Mouse (Mus musculus) erythroblast, embryonic 14.5 days (primary cell): Measurements from ENCODE around the gene Anxa9.

Source experiments
- GATA1 ChIP-seq: IDR thresholded peaks from 2 replicates; pipeline ENCODE4 v1.6.1; 2012; ENCODE audit warnings: low read length, inconsistent platforms, mixed read lengths
- TAL1 ChIP-seq: IDR thresholded peaks from 3 replicates; pipeline ENCODE4 v1.6.1; 2012; ENCODE audit warnings: low read length, inconsistent platforms, mixed read lengths

- TF ChIP-seq TAL1 (no peak), GATA1 (no peak)
Measured at GRCm38 (mm10) chr3:95328803-95329404, 21.9 kb upstream of the Anxa9 start.
